Mouse (Mus musculus) G1E-ER4 (cell line): ENCODE measurements around the gene Akap13. TPM values are rescaled to one million over a fixed set of nuclear protein-coding genes. Genes with fewer than 3 reads are reported as not detected.

Source experiments
- GATA1 ChIP-seq: IDR thresholded peaks from one replicate; pipeline ENCODE4 v1.8.0; 2012; ENCODE audit warnings: low read length, inconsistent platforms
- polyA plus RNA-seq: library from polyadenylated mRNA; stranded (reverse); fragments of >175 nt; gene quantifications from 2 replicates; pipeline ENCODE4 v1.2.3, GENCODE M21; 2012

Akap13 gene
- 2.8 and 4.7 TPM in 2 replicates for polyA plus RNA-seq

GRCm38 (mm10) chr7:75455223-75456151 is at the start of gene Akap13:
Gene Akap13 (plus strand): TSS chr7:75455534.
- no peak for TF ChIP-seq GATA1

DNA sequence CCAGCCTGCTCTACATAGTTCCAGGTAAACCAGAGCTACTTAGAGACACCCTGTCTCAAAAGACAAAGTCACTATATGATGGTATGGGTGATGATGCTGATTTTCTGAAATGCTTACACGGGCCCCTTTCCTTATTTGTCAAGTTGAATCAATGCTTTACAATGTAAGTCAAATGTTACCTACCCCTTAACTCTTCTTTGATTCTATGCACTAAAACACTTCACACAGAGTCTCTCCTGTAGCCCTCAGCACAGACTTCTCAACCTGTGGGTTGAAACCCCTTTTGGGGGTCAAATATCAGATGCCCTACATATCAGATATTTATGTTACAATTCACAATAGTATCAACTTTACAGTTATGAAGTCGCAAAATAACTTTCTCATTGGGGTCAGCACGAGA is 44.7 kb upstream of the Akap13 start:
- no peak for TF ChIP-seq GATA1

DNA sequence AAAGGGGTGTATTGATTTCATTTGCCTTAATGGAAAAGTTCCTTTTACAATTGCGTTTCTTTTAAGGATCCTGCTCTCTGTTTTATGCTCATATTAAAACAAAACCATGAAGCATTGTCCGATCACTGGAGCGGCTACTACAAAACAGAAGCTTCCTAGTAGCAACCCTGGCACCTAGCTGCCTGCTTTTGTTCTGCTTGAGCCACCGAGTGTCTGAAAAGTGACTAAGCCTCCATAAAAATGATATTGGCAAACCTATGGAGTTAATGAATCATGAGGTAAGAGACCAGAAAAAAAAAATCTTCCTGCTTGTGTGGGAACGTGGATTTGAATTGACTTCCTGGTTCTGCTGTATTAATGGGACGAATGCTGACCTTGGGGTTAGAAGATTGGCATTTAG is 44.1 kb upstream of the Akap13 start:
- TF ChIP-seq GATA1 = no peak

- no peak for TF ChIP-seq GATA1
These were observed 43.3 kb upstream of the Akap13 start for GRCm38 (mm10) chr7:75412011-75412510.

DNA sequence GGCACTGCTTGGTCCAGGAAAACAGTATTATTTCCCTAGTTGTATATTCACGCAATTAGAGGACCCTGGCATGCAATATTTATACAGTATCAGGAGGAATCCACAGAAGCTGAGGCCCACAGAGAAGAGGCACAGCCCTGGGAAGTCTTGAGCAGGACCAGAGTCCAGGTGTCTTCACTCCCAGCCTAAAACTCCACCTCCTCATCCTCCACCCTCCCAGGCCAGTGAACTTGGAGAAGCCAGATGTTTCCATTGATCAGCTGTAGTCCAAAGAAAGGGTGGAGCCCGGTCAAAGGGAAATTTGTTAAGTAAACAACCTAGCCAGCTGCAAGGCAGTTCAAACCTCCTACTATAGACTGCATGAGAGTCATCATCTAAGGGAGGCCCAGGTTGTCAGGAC is 42.8 kb upstream of the Akap13 start:
- TF ChIP-seq GATA1 = no peak

GRCm38 (mm10) chr7:75413903-75414302 is 41.4 kb upstream of the Akap13 start:
- no peak for TF ChIP-seq GATA1

GRCm38 (mm10) chr7:75414316-75414715 is 41.0 kb upstream of the Akap13 start:
- no peak for TF ChIP-seq GATA1

- no peak for TF ChIP-seq GATA1
These were observed 40.0 kb upstream of the Akap13 start for GRCm38 (mm10) chr7:75415166-75415881.

- no peak for TF ChIP-seq GATA1
These were observed 39.3 kb upstream of the Akap13 start for GRCm38 (mm10) chr7:75415882-75416585.

DNA sequence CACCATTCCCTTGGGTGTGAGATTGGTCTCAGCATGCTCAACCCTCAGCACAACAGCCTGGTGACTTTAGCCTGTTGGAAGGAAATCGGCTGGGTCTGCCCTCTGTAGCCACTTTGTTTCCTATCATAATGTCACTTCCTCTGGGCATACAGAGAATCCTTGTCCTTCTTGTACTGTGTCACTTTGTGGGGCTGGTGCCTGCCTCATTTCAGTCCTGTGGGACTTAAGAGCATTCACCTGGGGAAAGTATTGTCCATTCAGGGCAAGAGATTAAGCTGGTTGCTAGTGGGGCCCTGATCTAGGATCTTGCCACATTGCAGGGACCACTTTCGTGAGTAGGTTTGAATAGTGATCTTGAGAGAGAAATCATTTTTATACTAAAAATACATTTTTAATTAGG is 34.4 kb upstream of the Akap13 start:
- TF ChIP-seq GATA1 = no peak

DNA sequence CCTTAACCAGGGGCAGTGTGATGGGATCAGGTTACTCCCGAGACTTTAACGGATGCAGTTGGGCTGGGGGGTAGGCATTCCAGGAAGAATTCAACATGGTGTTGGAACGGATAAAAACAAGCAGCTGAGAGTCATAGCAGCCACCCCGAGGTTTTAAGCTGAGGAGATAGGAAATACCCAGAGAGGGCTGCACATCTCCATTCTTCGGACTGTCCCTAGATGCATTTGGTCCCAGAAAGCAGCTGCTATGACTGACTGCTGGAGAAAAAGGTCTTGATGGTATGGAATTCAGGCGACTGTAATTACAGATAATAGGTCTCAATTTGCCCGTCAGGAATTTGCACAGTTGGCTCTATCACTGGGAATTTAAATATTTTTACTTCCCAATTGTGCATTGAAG is 31.2 kb upstream of the Akap13 start:
- TF ChIP-seq GATA1 = no peak

GRCm38 (mm10) chr7:75427322-75427721 is 28.0 kb upstream of the Akap13 start:
- TF ChIP-seq GATA1 = no peak

GRCm38 (mm10) chr7:75428913-75429312 is 26.4 kb upstream of the Akap13 start:
- no peak for TF ChIP-seq GATA1

DNA sequence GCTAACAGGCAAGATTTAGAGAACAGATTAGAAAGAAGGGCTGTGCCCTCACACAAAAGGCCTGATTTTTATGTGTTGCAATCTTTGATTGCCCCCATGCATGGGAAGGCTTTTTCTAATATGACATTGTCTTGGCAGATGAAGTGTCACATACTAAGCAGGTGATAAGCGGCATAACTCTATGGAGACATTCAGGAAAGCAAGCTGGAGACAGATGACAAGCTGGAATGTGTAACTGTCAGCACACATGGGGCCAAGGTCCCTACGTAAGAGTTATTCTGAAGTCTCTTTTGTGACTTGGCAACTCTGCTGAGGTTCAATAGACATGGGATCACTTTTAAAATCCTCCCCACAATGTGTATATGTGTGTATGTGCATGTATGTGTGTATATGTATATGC is 24.8 kb upstream of the Akap13 start:
- no peak for TF ChIP-seq GATA1

GRCm38 (mm10) chr7:75431043-75431442 is 24.3 kb upstream of the Akap13 start:
- TF ChIP-seq GATA1 = no peak

- no peak for TF ChIP-seq GATA1
These were observed 23.3 kb upstream of the Akap13 start for GRCm38 (mm10) chr7:75432046-75432445.
